Mouse (Mus musculus) macrophage (primary cell): Measurements from ENCODE around the gene Rapgef6. TPM values are rescaled to one million over a fixed set of nuclear protein-coding genes. Genes with fewer than 3 reads are reported as not detected.

Experiments used
- polyA plus RNA-seq: library from polyadenylated mRNA; stranded (reverse); fragments of 250-400 nt; gene quantifications from 3 replicates; pipeline ENCODE4 v1.2.4, GENCODE M21; 2018; ENCODE audit warnings: inconsistent platforms

The Rapgef6 gene
- polyA plus RNA-seq, 1 experiment from 2014 or later = 20.6 TPM

Other genes with a start within 250 kb of the Rapgef6 start
- gene Acsl6, start 219.0 kb upstream of the Rapgef6 start, polyA plus RNA-seq = not detected in 3 replicates
- not detected in 3 replicates for gene Meikin, start 152.2 kb upstream of the Rapgef6 start, polyA plus RNA-seq
- gene Fnip1, start 84.6 kb upstream of the Rapgef6 start, polyA plus RNA-seq = 28.9 to 48.8 TPM (median 35.3 TPM) in 3 replicates